Mouse (Mus musculus): Measurements from ENCODE around the gene Gm10024. TPM values are rescaled to one million over a fixed set of nuclear protein-coding genes. Genes with fewer than 3 reads are reported as not detected.
"Not testable (repeated sequence)": the region's sequence is repeated elsewhere in the genome, so short reads cannot be mapped to it uniquely, and the experiment has no call there.

Gene Gm10024
- polyA plus RNA-seq (2015; fragmentation: Nextera tagmentation; extraction: Ambion mirVana): not detected in 2 replicates

DNA sequence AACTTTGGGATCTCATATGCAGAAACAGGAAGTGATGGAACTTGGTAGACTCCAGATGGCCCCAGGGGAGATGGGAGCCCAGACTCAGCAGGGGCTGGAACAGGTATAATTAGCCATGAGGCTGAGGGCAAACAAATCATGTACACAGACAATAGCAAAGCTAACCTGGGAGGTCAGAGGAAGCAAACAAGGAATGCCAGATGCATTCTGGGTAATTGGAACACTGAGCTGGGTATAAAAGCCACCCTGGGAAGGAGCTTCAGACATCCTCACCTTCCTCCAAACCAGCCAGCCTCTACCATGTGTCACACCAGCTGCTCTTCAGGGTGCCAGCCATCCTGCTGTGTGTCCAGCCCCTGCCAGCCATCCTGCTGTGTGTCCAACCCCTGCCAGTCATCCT lies at the start of gene Gm10024:
TSS of gene Gm10024 (plus strand) at position 301 of the 400 bp plus-strand sequence.
- H3K4me1 ChIP-seq (replicated peaks); H3K27ac ChIP-seq; H3K36me3 ChIP-seq; H3K27me3 ChIP-seq; H3K9ac ChIP-seq (replicated peaks); H3K4me2 ChIP-seq (replicated peaks); H3K4me3 ChIP-seq (replicated peaks); ATAC-seq: not testable (repeated sequence)
- peaks cover 11% of the 10 kb centered on the region for H3K9me3 ChIP-seq

- Histone ChIP-seq H3K9ac (replicated peaks) (no peak overlapping the region), H3K4me2 (replicated peaks) (no peak overlapping the region), H3K9me3 (peaks cover 3% of the 10 kb centered on the region; the same call in 1 of the 2 replicates), H3K4me1 (replicated peaks) (no peaks in the 10 kb centered on the region), H3K27ac (no peak overlapping the region), H3K36me3 (no peaks in the 10 kb centered on the region), H3K4me3 (replicated peaks) (no peak overlapping the region), H3K27me3 (no peaks in the 10 kb centered on the region)
- peak; percentile 27; the same call in 1 of the 2 replicates for ATAC-seq
- WGBS: 65% methylated on average over 43 of the region's 43 CpGs
These were observed 47.1 kb upstream of the Gm10024 start for GRCm38 (mm10) chr10:77663949-77664665.

GRCm38 (mm10) chr10:77666342-77666741 lies 44.9 kb upstream of the Gm10024 start:
- Histone ChIP-seq H3K27ac (no peak overlapping the region), H3K4me3 (replicated peaks) (no peak overlapping the region), H3K27me3 (no peaks in the 10 kb centered on the region), H3K9ac (replicated peaks) (no peak overlapping the region), H3K9me3 (no peaks in the 10 kb centered on the region), H3K36me3 (no peaks in the 10 kb centered on the region), H3K4me1 (replicated peaks) (no peaks in the 10 kb centered on the region), H3K4me2 (replicated peaks) (no peak overlapping the region)
- 88% methylated on average over 8 of the region's 8 CpGs for WGBS
- ATAC-seq: no peak

DNA sequence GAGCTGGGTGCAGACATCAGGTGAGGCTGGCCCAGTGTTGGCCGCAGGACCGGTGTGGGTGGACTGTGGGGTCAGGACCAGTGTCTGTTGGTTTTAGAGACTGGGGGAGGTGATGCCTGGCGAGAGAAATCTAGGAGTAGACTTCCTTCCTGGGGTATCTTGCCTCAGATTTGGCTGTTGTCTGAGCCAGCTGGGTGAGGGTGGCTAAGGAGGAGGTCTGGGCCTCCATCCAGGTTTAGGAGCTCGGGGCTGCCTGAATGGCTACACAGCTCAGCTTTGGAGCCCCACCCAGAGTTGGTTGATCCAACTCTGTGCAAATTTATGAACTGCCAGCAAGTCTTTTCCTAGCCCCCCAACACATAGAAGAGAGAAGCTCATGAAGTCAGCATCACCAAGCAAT lies 43.9 kb upstream of the Gm10024 start:
- ATAC-seq: no peak
- H3K9ac ChIP-seq (replicated peaks): no peak overlapping the region
- H3K36me3 ChIP-seq: no peaks in the 10 kb centered on the region
- H3K27ac ChIP-seq: no peak overlapping the region
- H3K27me3 ChIP-seq: no peaks in the 10 kb centered on the region
- no peaks in the 10 kb centered on the region for H3K9me3 ChIP-seq
- no peak overlapping the region for H3K4me3 ChIP-seq (replicated peaks)
- 90% methylated on average over 4 of the region's 4 CpGs for WGBS
- no peak overlapping the region for H3K4me2 ChIP-seq (replicated peaks)
- H3K4me1 ChIP-seq (replicated peaks): no peaks in the 10 kb centered on the region

DNA sequence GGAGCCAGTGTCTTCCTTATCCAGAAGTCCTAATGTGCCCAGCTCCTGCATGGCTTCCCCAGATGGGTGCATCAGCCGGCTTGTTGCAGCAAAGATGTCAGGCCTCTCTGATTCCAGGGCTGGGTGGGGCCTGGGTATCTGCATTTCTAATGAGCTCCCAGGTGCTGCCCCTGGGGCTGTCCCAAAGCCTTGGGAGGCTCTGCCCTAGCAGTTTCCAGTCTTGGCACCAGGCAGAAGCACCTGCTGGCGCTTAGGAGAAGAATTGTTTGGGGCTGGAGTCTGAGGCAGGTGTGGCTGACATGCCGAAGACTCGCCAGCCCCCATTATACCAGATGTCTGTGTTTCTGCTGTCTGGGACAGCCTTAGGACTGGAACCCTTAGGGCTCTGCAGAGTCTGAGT lies 40.5 kb upstream of the Gm10024 start:
- H3K27me3 ChIP-seq: no peaks in the 10 kb centered on the region
- H3K36me3 ChIP-seq: no peaks in the 10 kb centered on the region

DNA sequence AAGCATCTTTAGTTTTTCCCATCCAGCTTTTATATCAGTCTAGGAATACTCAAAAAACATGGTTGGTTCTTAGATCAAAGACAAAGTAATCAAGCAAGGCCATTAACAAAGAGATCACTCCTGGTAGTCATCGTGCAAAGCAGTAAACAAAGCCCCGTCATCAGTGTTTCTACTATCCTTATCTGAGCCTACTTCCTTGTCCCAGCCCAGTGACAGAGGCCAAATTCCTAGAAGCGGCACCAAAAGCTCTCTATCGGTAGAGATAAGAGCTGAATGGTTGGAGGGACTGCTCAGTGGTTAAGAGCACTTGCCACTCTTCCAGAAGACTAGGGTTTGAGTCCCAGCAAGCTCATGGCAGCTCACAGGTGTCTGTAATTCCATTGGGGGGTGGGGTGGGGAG lies 39.7 kb upstream of the Gm10024 start:
- Histone ChIP-seq H3K4me1 (replicated peaks) (0 out of 2 replicates have a peak, but pooled peaks cover 4% of the 10 kb centered on the region), H3K4me2 (replicated peaks) (no peak overlapping the region), H3K27ac (no peak overlapping the region), H3K27me3 (peaks cover 3% of the 10 kb centered on the region; the same call in 1 of the 2 replicates), H3K9me3 (no peaks in the 10 kb centered on the region), H3K36me3 (no peaks in the 10 kb centered on the region), H3K9ac (replicated peaks) (no peak overlapping the region), H3K4me3 (replicated peaks) (no peak overlapping the region)
- WGBS: 82% methylated on average over 4 of the region's 4 CpGs
- no peak for ATAC-seq

More for the DNA sequence above, 40.5 kb upstream of the Gm10024 start:
- Histone ChIP-seq H3K27ac (no peak overlapping the region), H3K4me2 (replicated peaks) (no peak overlapping the region), H3K4me3 (replicated peaks) (no peak overlapping the region), H3K9me3 (no peaks in the 10 kb centered on the region), H3K9ac (replicated peaks) (no peak overlapping the region), H3K4me1 (replicated peaks) (0 out of 2 replicates have a peak, but pooled peaks cover 4% of the 10 kb centered on the region)
- ATAC-seq: no peak
- 81% methylated on average over 4 of the region's 4 CpGs for WGBS

- WGBS: 61% methylated on average over 13 of the region's 13 CpGs
- H3K9ac ChIP-seq (replicated peaks): no peak overlapping the region
- no peak overlapping the region for H3K4me2 ChIP-seq (replicated peaks)
- no peaks in the 10 kb centered on the region for H3K9me3 ChIP-seq
- peaks cover 19% of the 10 kb centered on the region for H3K4me1 ChIP-seq (replicated peaks)
- H3K27me3 ChIP-seq: peaks cover 24% of the 10 kb centered on the region
- H3K4me3 ChIP-seq (replicated peaks): no peak overlapping the region
- no peaks in the 10 kb centered on the region for H3K36me3 ChIP-seq
- no peak overlapping the region for H3K27ac ChIP-seq
- ATAC-seq: no peak
These were observed 37.5 kb upstream of the Gm10024 start for GRCm38 (mm10) chr10:77673765-77674164.

- peak overlapping the region; percentile 67 for H3K4me2 ChIP-seq (replicated peaks)
- no peaks in the 10 kb centered on the region for H3K36me3 ChIP-seq
- under 1% methylated on average over 34 of the region's 35 CpGs for WGBS
- H3K27ac ChIP-seq: no peak overlapping the region; the same call in 1 of the 2 replicates
- H3K9ac ChIP-seq (replicated peaks): peak overlapping the region; percentile 23; the same call in 1 of the 2 replicates
- no peaks in the 10 kb centered on the region for H3K9me3 ChIP-seq
- peaks cover 19% of the 10 kb centered on the region for H3K4me1 ChIP-seq (replicated peaks)
- H3K4me3 ChIP-seq (replicated peaks): peak overlapping the region; percentile 35
- peaks cover 27% of the 10 kb centered on the region for H3K27me3 ChIP-seq
- ATAC-seq: peak; percentile 72
These were observed 33.7 kb upstream of the Gm10024 start for GRCm38 (mm10) chr10:77677562-77677961.

DNA sequence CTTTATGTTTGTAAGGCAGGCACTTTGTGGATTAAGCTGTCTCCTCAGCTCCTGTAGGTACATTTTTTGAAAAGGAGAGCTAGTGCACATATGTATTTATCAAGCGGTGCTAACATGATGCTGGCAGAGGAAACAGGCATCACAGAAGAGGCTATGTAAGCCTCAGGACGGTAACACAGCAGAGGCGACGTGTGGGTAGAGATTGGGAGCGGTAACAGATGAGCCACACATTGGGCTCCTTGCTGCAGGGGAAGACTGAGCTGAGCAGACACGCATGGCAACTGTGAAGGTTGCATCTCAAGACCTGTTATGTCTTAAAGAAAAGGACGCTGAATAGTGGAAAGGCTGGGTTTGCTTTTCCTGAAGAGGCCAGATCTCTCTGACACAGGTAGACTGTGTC lies 28.3 kb upstream of the Gm10024 start:
- H3K4me3 ChIP-seq (replicated peaks): no peak overlapping the region
- H3K36me3 ChIP-seq: no peaks in the 10 kb centered on the region
- H3K9me3 ChIP-seq: no peaks in the 10 kb centered on the region
- WGBS: 79% methylated on average over 7 of the region's 7 CpGs
- H3K27ac ChIP-seq: no peak overlapping the region
- no peak overlapping the region for H3K4me2 ChIP-seq (replicated peaks)
- ATAC-seq: no peak
- H3K9ac ChIP-seq (replicated peaks): no peak overlapping the region
- peaks cover 43% of the 10 kb centered on the region for H3K27me3 ChIP-seq
- H3K4me1 ChIP-seq (replicated peaks): peaks cover 25% of the 10 kb centered on the region

GRCm38 (mm10) chr10:77684181-77684580 lies 27.1 kb upstream of the Gm10024 start:
- H3K4me2 ChIP-seq (replicated peaks): no peak overlapping the region
- H3K27ac ChIP-seq: no peak overlapping the region
- H3K4me3 ChIP-seq (replicated peaks): no peak overlapping the region
- no peak overlapping the region for H3K9ac ChIP-seq (replicated peaks)
- ATAC-seq: no peak
- WGBS: 34% methylated on average over 8 of the region's 8 CpGs
- H3K27me3 ChIP-seq: peaks cover 38% of the 10 kb centered on the region
- peaks cover 23% of the 10 kb centered on the region for H3K4me1 ChIP-seq (replicated peaks)
- no peaks in the 10 kb centered on the region for H3K36me3 ChIP-seq
- no peaks in the 10 kb centered on the region for H3K9me3 ChIP-seq

DNA sequence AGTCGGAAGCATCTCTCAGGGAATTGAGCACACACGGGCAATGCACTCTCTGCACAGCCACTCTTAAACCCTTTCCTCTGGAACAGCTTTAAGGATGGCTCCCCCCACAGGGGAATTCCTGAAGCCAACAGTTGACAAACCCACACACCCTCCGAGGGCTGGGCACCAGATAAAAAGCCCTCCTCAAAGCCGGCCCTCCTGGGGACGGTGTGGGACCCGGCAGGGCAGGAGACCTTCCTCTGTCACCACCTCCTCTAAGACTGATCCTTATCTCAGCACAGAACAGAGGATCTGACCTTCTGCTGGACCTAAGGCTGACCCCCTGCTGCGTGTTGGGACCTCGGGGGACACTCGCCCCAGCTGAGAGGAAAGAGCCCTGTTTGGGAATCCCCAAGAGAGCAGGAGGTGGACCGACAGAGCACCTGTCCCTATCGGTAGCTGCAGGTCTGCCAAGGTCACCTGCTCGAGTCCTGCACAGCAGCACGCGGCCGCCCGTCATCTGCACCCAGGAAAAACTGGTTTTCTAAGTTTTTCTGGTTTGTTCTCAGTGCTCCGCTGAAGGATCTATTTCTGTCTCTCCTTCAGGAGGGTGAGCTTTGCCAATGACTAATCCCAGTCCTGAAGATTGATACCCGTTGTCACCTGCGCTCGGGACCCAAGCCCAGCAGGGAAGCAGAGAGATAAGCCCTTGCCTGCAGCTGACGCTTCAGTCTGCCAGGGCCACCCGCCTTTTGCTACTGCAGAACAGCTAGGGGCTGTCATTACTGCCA lies 25.2 kb upstream of the Gm10024 start, which contains the start of gene Tspear:
TSS of gene Tspear (plus strand) at position 675 of the 770 bp plus-strand sequence.
- peaks cover 38% of the 10 kb centered on the region for H3K27me3 ChIP-seq
- peaks cover 31% of the 10 kb centered on the region for H3K4me1 ChIP-seq (replicated peaks)
- no peaks in the 10 kb centered on the region for H3K9me3 ChIP-seq
- H3K27ac ChIP-seq: no peak within 1 kb of the TSS
- H3K36me3 ChIP-seq: no peaks in the 10 kb centered on the region
- no peak within 1 kb of the TSS for H3K4me2 ChIP-seq (replicated peaks)
- 6% methylated on average over 22 of the region's 22 CpGs for WGBS
- H3K9ac ChIP-seq (replicated peaks): no peak within 1 kb of the TSS; the same call in 1 of the 2 replicates
- no peak for ATAC-seq
- no peak within 1 kb of the TSS for H3K4me3 ChIP-seq (replicated peaks)

DNA sequence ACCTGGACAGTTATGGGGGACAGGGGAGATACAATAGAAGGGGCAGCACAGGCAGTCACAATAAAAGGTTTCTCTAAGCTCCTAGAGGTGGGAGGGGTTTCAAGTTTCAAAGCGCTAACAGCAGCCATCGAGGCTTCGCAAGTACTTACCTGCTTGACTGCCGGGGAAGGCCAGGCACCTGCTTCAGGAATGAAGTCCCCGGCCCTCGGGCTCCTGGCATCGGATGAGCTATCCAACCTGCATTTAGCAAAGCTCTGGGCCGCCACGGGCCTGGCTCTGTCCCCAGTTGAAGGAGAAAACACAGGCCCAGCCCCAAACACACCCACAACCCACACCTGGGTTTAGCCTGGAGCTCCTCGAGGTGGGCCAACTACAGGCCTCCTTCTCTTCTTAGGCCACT lies 24.2 kb upstream of the Gm10024 start:
- Histone ChIP-seq H3K4me3 (replicated peaks) (no peak overlapping the region), H3K4me2 (replicated peaks) (no peak overlapping the region), H3K4me1 (replicated peaks) (peaks cover 31% of the 10 kb centered on the region), H3K36me3 (no peaks in the 10 kb centered on the region), H3K27ac (no peak overlapping the region), H3K9ac (replicated peaks) (no peak overlapping the region), H3K9me3 (no peaks in the 10 kb centered on the region), H3K27me3 (peaks cover 38% of the 10 kb centered on the region)
- ATAC-seq: no peak
- 33% methylated on average over 10 of the region's 10 CpGs for WGBS
